Mouse (Mus musculus): ENCODE measurements around the gene Madcam1. TPM values are rescaled to one million over a fixed set of nuclear protein-coding genes. Genes with fewer than 3 reads are reported as not detected.

The Madcam1 gene
- polyA plus RNA-seq, 1 experiment = not detected

- peaks cover 58% of the 10 kb centered on the region for H3K79me2 ChIP-seq (ENCODE audit: control insufficient read depth, insufficient read depth)
- TF ChIP-seq CEBPB (IDR thresholded peaks at IDR 0.05; ENCODE audit: low read depth) = no peak
- TF ChIP-seq USF1 (IDR thresholded peaks at IDR 0.05; ENCODE audit: low read depth) = no peak
- TF ChIP-seq MYOD1 (IDR thresholded peaks at IDR 0.05; ENCODE audit: control insufficient read depth, insufficient read length, low read depth) = peak; percentile 6
- no peak for TF ChIP-seq FOSL1 (IDR thresholded peaks at IDR 0.05; ENCODE audit: insufficient read depth, low read length, poor library complexity, severe bottlenecking)
- TF ChIP-seq CTCF (IDR thresholded peaks at IDR 0.05; ENCODE audit: control insufficient read depth, insufficient read depth, insufficient read length) = no peak
- TF ChIP-seq MYOG (IDR thresholded peaks at IDR 0.05; ENCODE audit: control insufficient read depth, extremely low read depth, insufficient read length) = no peak
- H3K27me3 ChIP-seq (ENCODE audit: control insufficient read depth, insufficient read depth, insufficient read length) = no peaks in the 10 kb centered on the region
- peaks cover 40% of the 10 kb centered on the region for H3K36me3 ChIP-seq (ENCODE audit: control insufficient read depth, insufficient read depth)
- no peak overlapping the region for H3K4me3 ChIP-seq (ENCODE audit: insufficient read depth, poor library complexity, severe bottlenecking)
- peak overlapping the region; percentile 38 for H3ac ChIP-seq (ENCODE audit: control insufficient read depth, insufficient read length, low read depth)
- peaks cover 52% of the 10 kb centered on the region for H3K79me3 ChIP-seq (ENCODE audit: low read depth)
Observed at GRCm38 (mm10) chr10:79705951-79706350, 41.6 kb downstream of the Madcam1 start.

GRCm38 (mm10) chr10:79706406-79707094 is 42.2 kb downstream of the Madcam1 start:
- TF ChIP-seq MYOG (IDR thresholded peaks at IDR 0.05; ENCODE audit: control insufficient read depth, extremely low read depth, insufficient read length) = no peak
- TF ChIP-seq MAX (IDR thresholded peaks at IDR 0.05) = no peak
- TF ChIP-seq MYOD1 (IDR thresholded peaks at IDR 0.05; ENCODE audit: control insufficient read depth, insufficient read length, low read depth) = no peak
- TF ChIP-seq USF1 (IDR thresholded peaks at IDR 0.05; ENCODE audit: low read depth) = no peak
- no peak for TF ChIP-seq CTCF (IDR thresholded peaks at IDR 0.05; ENCODE audit: control insufficient read depth, insufficient read depth, insufficient read length)
- TF ChIP-seq FOSL1 (IDR thresholded peaks at IDR 0.05; ENCODE audit: insufficient read depth, low read length, poor library complexity, severe bottlenecking) = no peak
- TF ChIP-seq CEBPB (IDR thresholded peaks at IDR 0.05; ENCODE audit: low read depth) = no peak
- Histone ChIP-seq H3K79me3 (ENCODE audit: low read depth) (peaks cover 52% of the 10 kb centered on the region), H3K27me3 (ENCODE audit: control insufficient read depth, insufficient read depth, insufficient read length) (no peaks in the 10 kb centered on the region), H3ac (ENCODE audit: control insufficient read depth, insufficient read length, low read depth) (no peak overlapping the region), H3K4me3 (ENCODE audit: insufficient read depth, poor library complexity, severe bottlenecking) (no peak overlapping the region), H3K79me2 (ENCODE audit: control insufficient read depth, insufficient read depth) (peaks cover 58% of the 10 kb centered on the region), H3K36me3 (ENCODE audit: control insufficient read depth, insufficient read depth) (peaks cover 46% of the 10 kb centered on the region)

GRCm38 (mm10) chr10:79707162-79707561 is 42.8 kb downstream of the Madcam1 start:
- H3K79me2 ChIP-seq (ENCODE audit: control insufficient read depth, insufficient read depth) = peaks cover 58% of the 10 kb centered on the region
- H3K79me3 ChIP-seq (ENCODE audit: low read depth) = peaks cover 52% of the 10 kb centered on the region
- H3ac ChIP-seq (ENCODE audit: control insufficient read depth, insufficient read length, low read depth) = no peak overlapping the region
- no peaks in the 10 kb centered on the region for H3K27me3 ChIP-seq (ENCODE audit: control insufficient read depth, insufficient read depth, insufficient read length)
- H3K4me3 ChIP-seq (ENCODE audit: insufficient read depth, poor library complexity, severe bottlenecking) = no peak overlapping the region
- H3K36me3 ChIP-seq (ENCODE audit: control insufficient read depth, insufficient read depth) = peaks cover 52% of the 10 kb centered on the region
- TF ChIP-seq USF1 (IDR thresholded peaks at IDR 0.05; ENCODE audit: low read depth) (peak; percentile 18), MYOG (IDR thresholded peaks at IDR 0.05; ENCODE audit: control insufficient read depth, extremely low read depth, insufficient read length) (no peak), MYOD1 (IDR thresholded peaks at IDR 0.05; ENCODE audit: control insufficient read depth, insufficient read length, low read depth) (no peak)

- no peak overlapping the region for H3ac ChIP-seq (ENCODE audit: control insufficient read depth, insufficient read length, low read depth)
- peaks cover 58% of the 10 kb centered on the region for H3K79me2 ChIP-seq (ENCODE audit: control insufficient read depth, insufficient read depth)
- H3K36me3 ChIP-seq (ENCODE audit: control insufficient read depth, insufficient read depth) = peaks cover 53% of the 10 kb centered on the region
- H3K4me3 ChIP-seq (ENCODE audit: insufficient read depth, poor library complexity, severe bottlenecking) = no peak overlapping the region
- no peaks in the 10 kb centered on the region for H3K27me3 ChIP-seq (ENCODE audit: control insufficient read depth, insufficient read depth, insufficient read length)
- no peak for TF ChIP-seq USF1 (IDR thresholded peaks at IDR 0.05; ENCODE audit: low read depth)
- TF ChIP-seq CEBPB (IDR thresholded peaks at IDR 0.05; ENCODE audit: low read depth) = no peak
- no peak for TF ChIP-seq CTCF (IDR thresholded peaks at IDR 0.05; ENCODE audit: control insufficient read depth, insufficient read depth, insufficient read length)
- no peak for TF ChIP-seq FOSL1 (IDR thresholded peaks at IDR 0.05; ENCODE audit: insufficient read depth, low read length, poor library complexity, severe bottlenecking)
- TF ChIP-seq MYOD1 (IDR thresholded peaks at IDR 0.05; ENCODE audit: control insufficient read depth, insufficient read length, low read depth) = no peak
- no peak for TF ChIP-seq MYOG (IDR thresholded peaks at IDR 0.05; ENCODE audit: control insufficient read depth, extremely low read depth, insufficient read length)
- no peak for TF ChIP-seq MAX (IDR thresholded peaks at IDR 0.05)
- H3K79me3 ChIP-seq (ENCODE audit: low read depth) = peaks cover 52% of the 10 kb centered on the region
Observed at GRCm38 (mm10) chr10:79707759-79708158, 43.4 kb downstream of the Madcam1 start.

GRCm38 (mm10) chr10:79708668-79709067 is 44.3 kb downstream of the Madcam1 start:
- peaks cover 53% of the 10 kb centered on the region for H3K36me3 ChIP-seq (ENCODE audit: control insufficient read depth, insufficient read depth)
- H3K79me3 ChIP-seq (ENCODE audit: low read depth) = peaks cover 52% of the 10 kb centered on the region
- no peak for TF ChIP-seq MYOG (IDR thresholded peaks at IDR 0.05; ENCODE audit: control insufficient read depth, extremely low read depth, insufficient read length)
- TF ChIP-seq USF1 (IDR thresholded peaks at IDR 0.05; ENCODE audit: low read depth) = no peak
- no peak for TF ChIP-seq CTCF (IDR thresholded peaks at IDR 0.05; ENCODE audit: control insufficient read depth, insufficient read depth, insufficient read length)
- TF ChIP-seq CEBPB (IDR thresholded peaks at IDR 0.05; ENCODE audit: low read depth) = no peak
- no peak for TF ChIP-seq MYOD1 (IDR thresholded peaks at IDR 0.05; ENCODE audit: control insufficient read depth, insufficient read length, low read depth)
- no peak for TF ChIP-seq MAX (IDR thresholded peaks at IDR 0.05)
- no peak for TF ChIP-seq FOSL1 (IDR thresholded peaks at IDR 0.05; ENCODE audit: insufficient read depth, low read length, poor library complexity, severe bottlenecking)
- H3K4me3 ChIP-seq (ENCODE audit: insufficient read depth, poor library complexity, severe bottlenecking) = no peak overlapping the region
- no peak overlapping the region for H3ac ChIP-seq (ENCODE audit: control insufficient read depth, insufficient read length, low read depth)
- no peaks in the 10 kb centered on the region for H3K27me3 ChIP-seq (ENCODE audit: control insufficient read depth, insufficient read depth, insufficient read length)
- H3K79me2 ChIP-seq (ENCODE audit: control insufficient read depth, insufficient read depth) = peaks cover 58% of the 10 kb centered on the region
